Mouse (Mus musculus): Measurements from ENCODE around the gene Brd3os.

The Brd3os gene

GRCm38 (mm10) chr2:27421293-27422068, 20.6 kb upstream of the Brd3os start:
- no peak for DNase-seq (ENCODE audit: low spot score)

DNA sequence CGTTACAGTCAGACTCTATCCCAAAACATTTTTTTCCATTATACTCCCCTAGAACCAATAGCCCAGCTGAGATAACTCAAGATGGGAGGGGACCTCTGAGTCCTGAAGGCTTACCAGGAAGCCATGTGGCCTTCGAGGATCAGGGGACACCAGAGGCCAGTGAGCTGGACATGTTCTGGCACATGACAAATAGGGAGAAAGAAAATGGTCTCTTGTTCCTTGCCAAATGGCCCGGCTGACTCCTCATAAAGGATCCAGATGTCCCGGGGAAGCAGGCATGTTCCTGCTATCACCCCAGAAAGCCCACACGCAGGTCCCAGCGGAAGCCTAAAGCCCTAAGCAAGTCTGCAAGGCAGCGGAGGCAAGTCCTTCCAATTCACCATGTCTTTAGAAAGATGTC, 18.5 kb upstream of the Brd3os start:
- DNase-seq (ENCODE audit: low spot score), result no peak

DNA sequence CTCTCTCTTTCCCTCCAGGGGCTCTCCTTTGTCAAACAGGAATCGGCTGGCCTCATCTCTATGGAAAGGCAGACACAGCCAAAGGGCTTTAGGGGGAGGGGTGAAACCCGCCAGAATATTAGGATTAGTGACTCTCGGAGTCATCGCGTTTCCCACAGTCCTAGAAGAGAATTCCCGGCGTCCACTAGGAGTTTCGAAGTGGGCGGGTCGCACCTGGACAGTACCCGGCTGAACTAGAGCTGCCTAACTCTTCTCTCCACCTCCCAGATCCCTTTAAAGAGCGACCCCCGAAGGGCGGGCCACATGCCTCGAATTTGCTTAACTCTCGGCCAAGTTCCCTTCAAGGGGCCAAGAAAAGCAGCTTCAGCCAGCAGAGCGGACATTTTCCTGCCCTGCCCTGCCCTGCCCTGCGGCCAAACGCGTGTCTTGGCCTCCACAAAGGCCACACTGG, 16.9 kb upstream of the Brd3os start:
- DNase-seq (ENCODE audit: low spot score), result peak; percentile 86

GRCm38 (mm10) chr2:27425751-27426405, 16.2 kb upstream of the Brd3os start:
- no peak for DNase-seq (ENCODE audit: low spot score)

DNA sequence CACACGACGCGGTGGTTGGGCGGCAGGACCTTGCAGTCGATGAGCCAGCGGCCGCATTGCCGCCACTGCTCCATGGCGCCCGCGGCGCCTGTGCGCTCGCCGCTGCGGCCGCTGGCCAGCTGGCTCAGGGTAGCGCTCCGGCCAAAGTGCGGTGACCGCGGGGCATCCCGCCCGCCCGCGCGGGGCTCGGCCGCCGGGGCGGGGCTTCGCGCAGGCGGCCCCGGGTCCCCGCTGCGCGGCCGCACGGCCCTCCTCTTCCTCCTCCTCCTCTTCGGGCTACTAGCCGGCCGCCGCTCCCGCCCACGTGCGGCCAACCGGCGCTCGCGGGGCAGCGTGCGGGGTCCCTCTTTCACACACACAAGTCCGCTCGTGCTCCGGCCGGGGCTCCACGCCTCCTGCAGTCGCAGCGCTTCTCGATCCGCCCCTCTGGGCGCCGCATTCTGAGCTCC, 15.7 kb upstream of the Brd3os start:
- DNase-seq (ENCODE audit: low spot score), result peak; percentile 62

GRCm38 (mm10) chr2:27426855-27427457, 15.2 kb upstream of the Brd3os start, which contains the start of gene Vav2:
Gene Vav2, minus strand, starts transcription at chr2:27427033.
- DNase-seq (ENCODE audit: low spot score), result peak; percentile 96

- DNase-seq (ENCODE audit: low spot score), result peak; percentile 97
These were observed 14.1 kb upstream of the Brd3os start for GRCm38 (mm10) chr2:27428071-27428470.

DNA sequence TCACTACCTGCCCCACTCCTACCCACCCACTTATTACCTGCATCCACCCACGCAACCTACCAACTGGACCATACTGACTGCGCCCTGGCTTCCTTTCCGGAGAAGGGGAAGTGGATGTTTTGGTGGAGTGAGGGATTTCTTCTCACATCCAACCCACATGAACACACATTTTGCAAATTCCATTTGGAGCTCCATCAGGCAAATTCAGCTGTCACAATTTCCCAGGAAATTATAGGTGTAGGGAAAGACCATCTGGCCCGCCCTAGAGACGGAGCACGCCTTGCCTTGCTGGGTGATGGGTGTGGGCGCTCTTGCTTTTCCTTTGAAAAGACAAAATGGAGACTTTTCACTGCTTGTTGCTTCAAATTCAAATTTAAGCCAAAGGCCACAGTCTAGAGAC, 11.5 kb upstream of the Brd3os start:
- DNase-seq (ENCODE audit: low spot score), result no peak

GRCm38 (mm10) chr2:27432599-27432998, 9.5 kb upstream of the Brd3os start:
- DNase-seq (ENCODE audit: low spot score), result no peak

DNA sequence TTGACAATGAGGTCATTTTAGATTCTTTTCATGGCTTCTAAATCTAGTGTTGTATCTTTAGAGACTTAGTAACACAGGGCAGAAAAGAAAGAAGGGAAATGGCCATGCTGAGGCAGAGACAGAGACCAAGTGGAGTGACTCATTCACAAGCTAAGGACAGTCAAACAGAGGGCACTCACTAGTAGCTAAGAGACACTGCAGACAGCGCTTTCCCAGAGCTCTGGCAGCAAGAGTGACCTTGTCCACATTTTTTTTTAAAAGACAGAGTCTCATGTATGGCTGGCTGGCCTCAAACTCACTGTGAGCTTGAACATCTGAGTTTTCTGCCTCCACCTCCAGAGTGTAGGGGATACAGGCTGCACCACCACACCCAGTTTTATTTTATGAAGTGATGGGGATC, 4.2 kb upstream of the Brd3os start:
- DNase-seq (ENCODE audit: low spot score), result no peak

DNA sequence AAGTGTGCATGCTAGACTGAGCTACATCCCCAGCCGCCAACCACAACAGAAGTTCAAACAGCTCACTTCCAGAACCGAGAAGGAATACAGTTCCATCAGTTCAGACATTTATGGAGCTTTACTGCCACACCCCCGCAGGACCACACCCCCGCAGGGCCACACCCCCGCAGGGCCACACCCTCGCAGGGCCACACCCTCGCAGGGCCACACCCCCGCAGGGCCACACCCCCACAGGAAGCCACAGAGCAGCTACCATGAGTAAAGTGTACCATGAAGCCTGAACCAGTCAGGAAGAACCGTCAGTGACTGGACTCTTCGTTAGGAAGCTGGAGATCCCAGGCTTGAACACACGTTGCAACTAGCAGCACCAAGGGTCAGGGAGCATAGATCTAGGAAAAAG, 3.8 kb upstream of the Brd3os start:
- no peak for DNase-seq (ENCODE audit: low spot score)

GRCm38 (mm10) chr2:27442708-27443449, 755 bp downstream of the Brd3os start:
- no peak for DNase-seq (ENCODE audit: low spot score)

DNA sequence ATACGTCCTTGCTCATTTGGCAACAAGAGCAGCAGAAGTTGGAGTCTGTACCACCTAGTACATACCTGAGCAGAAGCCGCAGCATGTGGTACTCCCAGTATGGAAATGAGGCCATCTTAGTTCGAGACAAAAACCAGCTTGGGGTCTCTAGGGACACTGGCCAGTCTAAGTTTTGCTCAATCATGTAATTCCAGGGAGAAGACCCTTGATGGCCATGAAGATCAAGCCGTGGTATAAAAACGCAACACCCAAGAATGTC, 1.3 kb downstream of the Brd3os start:
- DNase-seq (ENCODE audit: low spot score), result no peak

DNA sequence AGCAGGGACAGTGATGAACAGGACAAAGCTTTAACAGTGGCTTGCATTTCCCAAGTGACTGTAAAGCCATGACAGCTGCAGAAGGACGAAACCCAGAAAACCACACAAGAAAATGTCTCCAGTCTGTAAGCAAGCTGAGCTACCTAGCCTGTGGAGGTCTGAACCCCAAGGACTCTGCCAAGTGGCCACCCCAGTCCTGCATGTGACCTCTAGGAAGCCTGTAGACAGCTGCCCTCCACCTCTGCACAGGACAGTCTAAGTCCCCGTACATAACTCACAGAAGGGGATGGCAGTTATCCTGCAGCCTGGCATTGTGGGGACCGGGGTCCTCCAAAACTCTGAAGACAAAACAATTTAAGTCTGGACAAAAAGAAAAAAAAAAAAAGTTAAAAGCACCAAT, 3.8 kb downstream of the Brd3os start:
- DNase-seq (ENCODE audit: low spot score), result no peak

GRCm38 (mm10) chr2:27446812-27447211, 4.7 kb downstream of the Brd3os start:
- DNase-seq (ENCODE audit: low spot score), result no peak

DNA sequence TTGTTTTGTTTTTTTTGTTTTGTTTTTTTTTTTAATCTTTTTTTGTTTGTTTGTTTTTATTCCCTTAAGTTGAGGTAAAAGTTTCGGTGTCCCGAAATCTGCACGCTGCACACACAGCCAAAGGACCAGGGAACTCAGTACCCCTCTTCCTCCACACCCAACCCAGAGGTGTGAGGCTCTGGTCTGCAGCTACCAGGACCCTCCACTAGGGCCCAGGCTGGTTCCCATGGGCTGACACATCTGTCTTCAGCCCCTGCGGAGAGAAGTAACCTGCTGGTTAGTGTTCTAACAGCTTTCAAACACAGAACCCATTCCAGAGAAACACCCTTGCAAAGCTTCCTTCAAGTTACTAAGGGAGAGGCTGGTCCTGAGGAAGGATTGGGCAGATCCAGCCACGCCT, 5.7 kb downstream of the Brd3os start:
- no peak for DNase-seq (ENCODE audit: low spot score)

GRCm38 (mm10) chr2:27450226-27450625, 8.1 kb downstream of the Brd3os start:
- DNase-seq (ENCODE audit: low spot score), result no peak

DNA sequence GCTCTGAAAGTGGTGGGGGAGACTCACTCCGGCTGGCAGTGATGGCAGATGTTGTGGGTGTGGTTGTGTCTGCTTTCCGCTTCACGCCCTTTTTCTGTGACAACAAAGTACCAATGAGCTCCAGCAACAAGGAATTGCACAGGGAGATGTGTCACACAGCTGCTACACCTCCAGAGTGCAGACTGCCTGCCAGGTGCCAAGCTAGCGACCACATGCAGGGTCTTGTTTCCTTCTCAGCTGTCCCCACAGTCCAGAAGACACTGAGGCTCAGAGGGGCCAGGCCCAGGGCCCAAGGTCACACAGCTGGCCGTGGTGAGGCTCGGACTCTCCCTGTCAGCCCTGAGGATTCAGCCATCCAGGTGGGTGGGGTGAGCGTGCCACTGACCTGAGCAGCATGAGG, 17.6 kb downstream of the Brd3os start:
- no peak for DNase-seq (ENCODE audit: low spot score)

- no peak for DNase-seq (ENCODE audit: low spot score)
These were observed 18.0 kb downstream of the Brd3os start for GRCm38 (mm10) chr2:27460163-27460562.

- DNase-seq (ENCODE audit: low spot score), result no peak
These were observed 18.5 kb downstream of the Brd3os start for GRCm38 (mm10) chr2:27460651-27461050.

DNA sequence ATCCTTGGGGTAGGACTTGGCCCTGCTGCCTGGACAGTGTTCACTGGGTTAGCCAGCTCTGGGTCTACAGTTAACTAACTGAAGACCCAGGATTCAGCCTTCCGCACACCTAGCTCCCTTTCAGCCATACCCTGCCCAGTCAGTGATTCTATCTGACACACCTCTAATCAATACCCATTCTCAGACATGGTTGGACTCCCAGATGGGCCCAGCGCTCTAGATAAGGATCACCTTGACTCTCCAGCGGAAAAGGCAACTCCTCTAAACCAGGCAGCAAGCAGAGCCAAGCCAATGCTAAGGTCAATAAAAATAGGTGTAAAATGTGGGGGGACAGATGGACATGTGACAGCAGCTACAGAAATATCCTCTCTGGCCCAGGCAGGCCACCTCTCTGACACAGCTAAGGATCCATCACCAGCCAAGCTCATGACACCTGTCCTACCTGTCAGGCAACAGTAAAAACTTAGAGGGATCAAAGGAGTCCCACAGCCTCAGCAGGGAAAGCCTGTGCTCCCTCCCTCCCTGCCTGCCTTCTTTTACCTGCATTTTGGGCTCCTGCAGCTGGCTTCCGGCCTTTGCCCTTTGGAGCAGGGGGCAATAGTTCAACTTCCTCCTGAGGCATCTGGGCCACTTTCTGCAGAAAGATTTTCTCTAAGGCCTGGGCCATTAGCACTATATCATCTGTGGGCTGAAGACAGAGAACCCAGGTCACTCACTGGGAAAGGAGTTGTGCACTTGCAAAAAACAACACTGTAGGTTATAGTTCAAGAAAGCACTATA, 19.9 kb downstream of the Brd3os start:
- DNase-seq (ENCODE audit: low spot score), result no peak

DNA sequence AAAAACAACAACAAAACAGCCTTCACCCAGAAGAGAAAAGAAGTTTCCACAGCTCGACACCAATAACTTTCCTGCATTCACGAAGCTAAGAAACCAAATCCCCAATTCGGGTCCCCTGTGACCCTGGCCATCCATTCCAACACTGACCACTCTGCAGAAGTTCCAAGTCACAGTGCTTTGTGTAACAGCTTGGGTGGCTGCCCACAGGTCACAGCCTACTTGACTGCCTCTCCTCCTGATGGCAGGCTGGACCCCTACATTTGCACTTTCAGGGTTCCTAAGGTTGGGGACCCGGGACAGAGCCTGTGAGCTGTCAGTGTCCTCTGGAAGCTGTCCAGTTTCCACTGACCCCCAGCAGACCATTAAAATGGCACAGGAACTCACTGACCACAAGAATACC, 20.8 kb downstream of the Brd3os start:
- no peak for DNase-seq (ENCODE audit: low spot score)

All from embryo, embryonic 10.5 days (tissue).